Comparison of ENCODE assay signal across 22 mouse cellular contexts in the genomic region with DNA sequence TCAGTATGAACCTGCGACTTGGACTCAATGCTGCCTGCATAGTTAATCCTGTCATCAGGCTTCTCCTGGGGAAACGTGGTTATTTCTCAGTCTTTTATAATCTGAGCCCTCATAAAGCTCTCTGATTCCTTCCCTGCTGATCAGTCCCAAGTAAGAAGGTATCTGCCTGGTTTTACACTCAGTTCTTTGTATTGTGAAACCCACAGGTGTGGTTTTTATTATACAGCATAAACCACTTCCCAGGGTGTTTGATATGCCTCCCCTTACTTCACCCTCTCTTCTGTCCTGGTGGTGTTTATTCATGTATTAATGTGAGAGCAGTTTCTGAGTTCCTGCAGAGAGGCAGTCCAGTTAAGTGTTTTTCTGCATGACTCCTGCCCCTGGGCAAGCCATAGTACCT.
A peak's percentile ranks its signal among the peaks of the same experiment; 100 is the strongest.
DNase-seq lines count a peak whose midpoint lies in the region; ATAC-seq lines count a peak whose summit lies in the region.
"Had no signal": no experiment of that assay in that cellular context is flagged by ENCODE, and none has a peak within 500 bp of the region (broad histone marks: within the 10 kb centered on the region; RNA-seq: fewer than 3 reads in every experiment).

No protein-coding gene starts in this region.

- H3K9ac ChIP-seq in intestine, embryonic 15.5 days: no peak overlapping the region
- no peak overlapping the region for H3K9ac ChIP-seq in intestine, embryonic 16.5 days (ENCODE audit: low read depth, low read length)
- H3K9ac ChIP-seq: embryonic facial prominence, embryonic 13.5 days; embryonic facial prominence, embryonic 15.5 days; forebrain, embryonic 12.5 days had no signal

- WGBS in heart, embryonic 10.5 days: 56% methylated on average over 2 of the region's 2 CpGs
- 46% methylated on average over 2 of the region's 2 CpGs for WGBS in intestine, embryonic 15.5 days
- 50% methylated on average over 2 of the region's 2 CpGs for WGBS in intestine, embryonic 16.5 days

- intact Hi-C loops in heart, postnatal 36 days (cut with DNase I): no loop called here

- no peaks in the 10 kb centered on the region for H3K27me3 ChIP-seq in heart, embryonic 10.5 days (ENCODE audit: insufficient read depth, poor library complexity, severe bottlenecking)
- no peaks in the 10 kb centered on the region for H3K27me3 ChIP-seq in intestine, embryonic 15.5 days (replicated peaks)
- no peaks in the 10 kb centered on the region for H3K27me3 ChIP-seq in intestine, embryonic 16.5 days (replicated peaks; ENCODE audit: control insufficient read depth, insufficient read depth, low read length)
- H3K27me3 ChIP-seq: embryonic facial prominence, embryonic 13.5 days; embryonic facial prominence, embryonic 15.5 days; forebrain, embryonic 12.5 days had no signal

- H3K4me1 ChIP-seq in heart, embryonic 10.5 days: peaks cover 18% of the 10 kb centered on the region
- H3K4me1 ChIP-seq in intestine, embryonic 15.5 days (replicated peaks): no peaks in the 10 kb centered on the region
- H3K4me1 ChIP-seq in intestine, embryonic 16.5 days (ENCODE audit: control insufficient read depth, insufficient read depth, low read length): no peaks in the 10 kb centered on the region
- H3K4me1 ChIP-seq: embryonic facial prominence, embryonic 13.5 days; embryonic facial prominence, embryonic 15.5 days had no signal

- H3K4me2 ChIP-seq in intestine, embryonic 15.5 days (replicated peaks): no peak overlapping the region
- H3K4me2 ChIP-seq in intestine, embryonic 16.5 days (ENCODE audit: low read depth, low read length): no peak overlapping the region
- H3K4me2 ChIP-seq: embryonic facial prominence, embryonic 13.5 days; embryonic facial prominence, embryonic 15.5 days; forebrain, embryonic 12.5 days had no signal

- no peak overlapping the region for H3K4me3 ChIP-seq in heart, embryonic 10.5 days
- H3K4me3 ChIP-seq in intestine, embryonic 15.5 days (replicated peaks): no peak overlapping the region
- H3K4me3 ChIP-seq in intestine, embryonic 16.5 days (ENCODE audit: low read length): no peak overlapping the region
- H3K4me3 ChIP-seq: embryonic facial prominence, embryonic 13.5 days; embryonic facial prominence, embryonic 15.5 days; erythroblast, embryonic 14.5 days; forebrain, embryonic 10.5 days; forebrain, embryonic 12.5 days had no signal

- no peak overlapping the region for H3K27ac ChIP-seq in heart, embryonic 10.5 days
- H3K27ac ChIP-seq in intestine, embryonic 15.5 days: no peak overlapping the region
- H3K27ac ChIP-seq in intestine, embryonic 16.5 days (ENCODE audit: low read length): no peak overlapping the region
- H3K27ac ChIP-seq: embryonic facial prominence, embryonic 13.5 days; embryonic facial prominence, embryonic 15.5 days; forebrain, embryonic 10.5 days; forebrain, embryonic 12.5 days had no signal

- no peaks in the 10 kb centered on the region for H3K9me3 ChIP-seq in heart, embryonic 10.5 days
- no peaks in the 10 kb centered on the region for H3K9me3 ChIP-seq in intestine, embryonic 15.5 days
- no peaks in the 10 kb centered on the region for H3K9me3 ChIP-seq in intestine, embryonic 16.5 days (ENCODE audit: control insufficient read depth, low read length)
- H3K9me3 ChIP-seq: embryonic facial prominence, embryonic 13.5 days; embryonic facial prominence, embryonic 15.5 days; forebrain, embryonic 10.5 days; forebrain, embryonic 12.5 days had no signal

- H3K36me3 ChIP-seq in heart, embryonic 10.5 days: no peaks in the 10 kb centered on the region
- no peaks in the 10 kb centered on the region for H3K36me3 ChIP-seq in intestine, embryonic 15.5 days
- no peaks in the 10 kb centered on the region for H3K36me3 ChIP-seq in intestine, embryonic 16.5 days (ENCODE audit: control insufficient read depth, insufficient read depth, low read length)
- H3K36me3 ChIP-seq: embryonic facial prominence, embryonic 13.5 days; embryonic facial prominence, embryonic 15.5 days; forebrain, embryonic 10.5 days; forebrain, embryonic 12.5 days had no signal

- ATAC-seq in intestine, embryonic 15.5 days: peak; percentile 77
- ATAC-seq in intestine, embryonic 16.5 days: peak; percentile 86
- ATAC-seq: forebrain, embryonic 14.5 days; forebrain, embryonic 16.5 days had no signal

- peak; percentile 11 for DNase-seq in heart, embryonic 10.5 days (ENCODE audit: low spot score)
- no peak for DNase-seq in heart, postnatal 36 days
- DNase-seq in right cerebral cortex, postnatal 14 days: no peak
- DNase-seq: adrenal gland, adult 2 months; adrenal gland, postnatal 10 days; adrenal gland, postnatal 25 days; cerebellum, adult 11 months; cerebellum, adult 18-20 months; cerebellum, adult 8-10 months; cerebellum, adult 9-11 months; cerebellum, postnatal 14 days; cerebellum, postnatal 36 days; embryo, embryonic 11 days had no signal
